Mouse (Mus musculus) heart, adult 2 months (tissue): Measurements from ENCODE around the gene Adam17. TPM values are rescaled to one million over a fixed set of nuclear protein-coding genes. Genes with fewer than 3 reads are reported as not detected.

Experiments used
- DNase-seq, 2 experiments: peaks; one replicate each; pipeline ENCODE4 v3.0.0; 2021
- H3K27ac ChIP-seq: fragments of 200-600 bp; 2 replicates; pipeline ENCODE4 v1.8.1; 2022
- H3K27me3 ChIP-seq: fragments of 200-500 bp; 2 replicates; pipeline ENCODE4 v1.6.1; 2012; ENCODE audit warnings: mild to moderate bottlenecking, low read length, inconsistent platforms, mixed read lengths; ENCODE audit not compliant: control insufficient read depth, insufficient read depth
- H3K36me3 ChIP-seq: fragments of 200-500 bp; 2 replicates; pipeline ENCODE4 v1.6.1; 2012; ENCODE audit warnings: low read length, inconsistent platforms; ENCODE audit not compliant: control insufficient read depth, insufficient read depth
- H3K4me1 ChIP-seq: fragments of 200-500 bp; 2 replicates; pipeline ENCODE4 v1.6.1; 2011; ENCODE audit warnings: low read length; ENCODE audit not compliant: control insufficient read depth, insufficient read depth
- H3K4me3 ChIP-seq: fragments of 200-600 bp; 2 replicates; pipeline ENCODE4 v1.8.1; 2022
- H3K79me2 ChIP-seq: fragments of 200-500 bp; replicated peaks from 2 replicates; pipeline ENCODE4 v1.6.1; 2012; ENCODE audit warnings: mild to moderate bottlenecking, inconsistent platforms, low read length, moderate library complexity, mixed read lengths; ENCODE audit not compliant: control insufficient read depth, insufficient read depth
- H3K9ac ChIP-seq: fragments of 200-500 bp; 2 replicates; pipeline ENCODE4 v1.6.1; 2012; ENCODE audit warnings: low read depth, mild to moderate bottlenecking, control low read depth, inconsistent platforms, low read length, mixed read lengths
- CTCF ChIP-seq: fragments of 200-600 bp; IDR thresholded peaks from 2 replicates; pipeline ENCODE4 v1.8.1; 2022; ENCODE audit warnings: antibody characterized with exemption, mild to moderate bottlenecking, moderate library complexity
- EP300 ChIP-seq: fragments of 200-500 bp; IDR thresholded peaks from 2 replicates; pipeline ENCODE4 v1.6.1; 2011; ENCODE audit warnings: low read depth, low read length, control low read depth; ENCODE audit not compliant: insufficient read depth
- POLR2A ChIP-seq: fragments of 200-500 bp; IDR thresholded peaks from 2 replicates; pipeline ENCODE4 v1.6.1; 2011; ENCODE audit warnings: mild to moderate bottlenecking, low read depth, low read length, control low read depth; ENCODE audit not compliant: insufficient read depth
- WGBS: fragments of 180-500 bp; shearing (Covaris S2); methylation state at CpG from one replicate; pipeline ENCODE4 v1.1.7; 2018; 5-methylcytosine and 5-hydroxymethylcytosine counted together
- intact Hi-C: fragments of 180-260 bp; cut with DNase I; formaldehyde crosslinking; loops from one replicate; pipeline ENCODE4 v1.15.1; 2025
- polyA plus RNA-seq: library from polyadenylated mRNA; depleted of rRNA; stranded (reverse); fragments of >200 nt; gene quantifications from 2 replicates; pipeline ENCODE4 v1.2.3, GENCODE M21; 2012
- total RNA-seq, 2 experiments: library from RNA; stranded (reverse); gene quantifications; 2 replicates each; pipeline ENCODE4 v1.2.3; 2021

Gene Adam17
- total and polyA plus RNA-seq, 3 experiments: 27.9 to 43.8 (median 39.2) TPM

GRCm38 (mm10) chr12:21315923-21316868 is 57.2 kb downstream of the Adam17 start, which contains the start of gene Iah1:
Gene Iah1, plus strand, starts transcription at chr12:21316389.
- no peaks in the 10 kb centered on the region for H3K36me3 ChIP-seq
- H3K9ac ChIP-seq: peak within 1 kb of the TSS; percentile 73
- no peaks in the 10 kb centered on the region for H3K79me2 ChIP-seq
- peak within 1 kb of the TSS; percentile 75 for H3K4me3 ChIP-seq
- H3K4me1 ChIP-seq: peaks cover 2% of the 10 kb centered on the region; the same call in 1 of the 2 replicates
- peak within 1 kb of the TSS; percentile 82 for H3K27ac ChIP-seq
- WGBS: 2% methylated on average over 59 of the region's 59 CpGs
- no peak for TF ChIP-seq EP300
- TF ChIP-seq POLR2A: peak; percentile 85
- DNase-seq: peak; percentile 90 to 92
- intact Hi-C loops: loop anchor here (2.0 to 5.0 kb wide), 3 partner anchors 29 to 239 kb away; partner anchors contain the start of gene Itgb1bp1
- no peaks in the 10 kb centered on the region for H3K27me3 ChIP-seq

GRCm38 (mm10) chr12:21312201-21312600 is 61.2 kb downstream of the Adam17 start:
- no peaks in the 10 kb centered on the region for H3K27me3 ChIP-seq
- DNase-seq: no peak
- no peak overlapping the region for H3K27ac ChIP-seq
- no peak overlapping the region for H3K4me3 ChIP-seq
- H3K36me3 ChIP-seq: no peaks in the 10 kb centered on the region
- H3K9ac ChIP-seq: no peak overlapping the region
- intact Hi-C loops: no loop called here
- 89% methylated on average over 5 of the region's 5 CpGs for WGBS
- peaks cover 1% of the 10 kb centered on the region; the same call in 1 of the 2 replicates for H3K4me1 ChIP-seq
- TF ChIP-seq EP300: no peak
- no peak for TF ChIP-seq POLR2A
- no peak for TF ChIP-seq CTCF
- H3K79me2 ChIP-seq: no peaks in the 10 kb centered on the region

- WGBS: 81% methylated on average over 4 of the region's 4 CpGs
- no peaks in the 10 kb centered on the region for H3K36me3 ChIP-seq
- intact Hi-C loops: no loop called here
- no peaks in the 10 kb centered on the region for H3K4me1 ChIP-seq
- DNase-seq: no peak
- no peak overlapping the region for H3K27ac ChIP-seq
- H3K4me3 ChIP-seq: no peak overlapping the region
- no peak overlapping the region for H3K9ac ChIP-seq
- H3K27me3 ChIP-seq: no peaks in the 10 kb centered on the region
- no peaks in the 10 kb centered on the region for H3K79me2 ChIP-seq
- TF ChIP-seq POLR2A (no peak), EP300 (no peak), CTCF (no peak)
Observed at GRCm38 (mm10) chr12:21306721-21307120, 66.7 kb downstream of the Adam17 start.

GRCm38 (mm10) chr12:21305741-21306140 is 67.7 kb downstream of the Adam17 start:
- no peak for TF ChIP-seq EP300

GRCm38 (mm10) chr12:21302361-21302783 is 71.1 kb downstream of the Adam17 start:
- intact Hi-C loops: no loop called here
- H3K4me3 ChIP-seq: no peak overlapping the region
- no peak for TF ChIP-seq POLR2A
- no peak for TF ChIP-seq EP300
- no peak for TF ChIP-seq CTCF
- H3K36me3 ChIP-seq: no peaks in the 10 kb centered on the region
- H3K4me1 ChIP-seq: no peaks in the 10 kb centered on the region
- H3K79me2 ChIP-seq: no peaks in the 10 kb centered on the region
- no peak overlapping the region for H3K9ac ChIP-seq
- H3K27ac ChIP-seq: no peak overlapping the region
- no peak for DNase-seq
- WGBS: 73% methylated on average over 5 of the region's 5 CpGs
- H3K27me3 ChIP-seq: no peaks in the 10 kb centered on the region

More at GRCm38 (mm10) chr12:21305741-21306140, 67.7 kb downstream of the Adam17 start:
- Histone ChIP-seq H3K27me3 (no peaks in the 10 kb centered on the region), H3K36me3 (no peaks in the 10 kb centered on the region), H3K79me2 (no peaks in the 10 kb centered on the region), H3K9ac (no peak overlapping the region), H3K4me3 (no peak overlapping the region), H3K4me1 (no peaks in the 10 kb centered on the region), H3K27ac (no peak overlapping the region)
- 93% methylated on average over 4 of the region's 4 CpGs for WGBS
- intact Hi-C loops: no loop called here
- no peak for DNase-seq

- Histone ChIP-seq H3K4me1 (no peaks in the 10 kb centered on the region), H3K9ac (no peak overlapping the region), H3K27me3 (no peaks in the 10 kb centered on the region), H3K27ac (peak overlapping the region; percentile 10; the same call in 1 of the 2 replicates), H3K79me2 (no peaks in the 10 kb centered on the region), H3K4me3 (no peak overlapping the region), H3K36me3 (no peaks in the 10 kb centered on the region)
- 80% methylated on average over 8 of the region's 8 CpGs for WGBS
- TF ChIP-seq CTCF (no peak), EP300 (no peak), POLR2A (no peak)
- DNase-seq: no peak
- intact Hi-C loops: no loop called here
Observed at GRCm38 (mm10) chr12:21301932-21302331, 71.5 kb downstream of the Adam17 start.
